Mouse (Mus musculus) cerebellum, postnatal 36 days (tissue): ENCODE measurements around the gene Hdhd5.
A peak's percentile ranks its signal among the peaks of the same experiment; 100 is the strongest.

Experiments used
- DNase-seq, 2 experiments: peaks; one replicate each; pipeline ENCODE4 v3.0.0; 2021 to 2022; ENCODE audit warnings: mixed read lengths in 2 of 2

The Hdhd5 gene

DNA sequence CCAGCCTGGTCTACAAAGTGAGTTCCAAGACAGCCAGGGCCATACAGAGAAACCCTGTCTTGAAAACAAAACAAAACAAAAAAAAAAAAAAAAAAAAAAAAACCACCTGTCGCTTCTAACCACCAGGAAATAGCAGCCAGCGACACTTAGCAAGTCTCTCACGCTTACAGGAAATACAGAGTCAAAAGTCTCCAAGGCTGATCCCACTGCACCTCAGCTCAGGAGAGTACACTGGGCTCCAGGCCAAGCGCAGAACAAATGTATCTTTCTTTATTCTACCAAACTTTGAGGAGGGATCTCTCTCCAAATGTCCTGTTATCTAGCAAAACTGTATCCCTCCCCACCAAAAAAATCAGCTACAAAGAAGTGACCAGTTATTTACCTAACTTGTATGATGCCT lies 2.0 kb downstream of the Hdhd5 start:
- DNase-seq: no peak

DNA sequence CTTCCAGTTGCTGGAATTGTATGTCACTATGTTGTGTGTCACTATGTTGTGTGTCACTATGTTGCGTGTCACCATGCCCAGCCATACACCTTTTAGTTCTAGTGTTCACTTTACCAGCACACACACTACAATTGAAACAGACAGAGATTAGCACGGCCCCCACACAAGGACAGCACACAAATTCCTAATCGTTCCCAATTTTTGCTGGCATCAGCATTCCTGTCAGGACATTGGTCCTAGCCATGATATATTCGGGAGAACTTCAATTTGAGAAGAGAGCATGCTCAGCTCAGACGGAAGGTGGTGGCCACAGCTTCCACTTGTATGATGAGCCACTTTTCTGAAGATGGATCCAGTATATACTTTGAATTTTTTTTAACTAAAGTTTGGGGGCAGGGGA lies 6.3 kb downstream of the Hdhd5 start:
- DNase-seq: no peak

DNA sequence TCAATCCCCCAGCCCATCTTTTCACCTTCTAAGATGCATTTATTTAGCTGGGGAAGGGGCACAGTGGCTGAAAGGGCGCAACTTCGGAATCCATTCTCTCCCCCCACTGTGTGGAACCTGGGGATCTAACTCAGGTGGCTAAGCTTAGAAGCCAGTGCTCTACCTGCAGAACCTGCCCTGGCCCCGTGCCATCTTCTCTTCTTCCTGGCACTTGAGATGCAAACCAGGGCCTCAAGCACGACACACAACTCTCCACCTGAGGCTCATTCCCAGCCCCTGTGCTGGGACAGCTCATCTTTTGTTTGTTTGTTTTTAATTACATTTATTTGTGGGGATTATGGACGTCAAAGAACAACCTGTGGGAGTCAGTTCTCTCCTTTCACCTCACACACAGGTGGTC lies 11.5 kb downstream of the Hdhd5 start:
- no peak for DNase-seq

DNA sequence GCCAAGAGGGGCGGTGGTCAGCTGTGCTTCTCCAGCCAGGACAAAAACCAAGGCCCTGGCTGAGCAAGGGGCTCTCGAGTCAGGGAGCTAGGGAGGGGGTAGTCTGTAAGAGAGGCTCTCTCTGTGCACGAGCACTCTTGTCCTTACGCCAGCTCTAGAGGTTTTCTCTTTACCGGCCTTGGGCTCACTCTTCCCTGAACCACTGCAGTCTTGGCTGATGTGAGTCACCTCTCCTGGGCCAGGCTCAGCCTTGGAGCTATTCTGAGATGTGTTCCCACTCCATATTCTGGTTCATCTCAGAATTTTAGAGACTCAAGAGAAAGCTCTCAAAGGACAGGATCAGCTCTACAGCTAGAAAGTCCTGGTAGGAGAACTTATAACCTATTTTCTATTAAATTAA lies 13.8 kb downstream of the Hdhd5 start:
- no peak for DNase-seq

DNA sequence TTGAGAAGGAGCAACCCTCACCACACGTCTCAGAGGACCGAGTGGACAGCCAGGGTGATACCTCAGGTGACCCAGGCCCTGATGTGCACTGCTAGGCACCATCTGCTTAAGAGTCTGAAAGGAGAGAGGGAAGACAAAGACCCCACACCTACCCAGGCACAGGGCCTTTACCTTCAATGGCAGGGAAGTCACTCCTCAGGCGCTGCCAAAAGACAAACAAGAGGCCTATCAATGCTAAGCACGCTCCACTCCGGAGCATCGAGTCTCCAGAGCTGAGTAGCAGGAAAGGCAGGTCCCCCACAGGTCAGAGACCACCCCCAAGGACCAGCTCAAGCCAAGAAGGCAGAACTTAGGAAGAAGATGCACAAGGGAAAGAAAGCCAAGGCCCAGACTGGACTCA lies 14.2 kb downstream of the Hdhd5 start:
- no peak for DNase-seq

DNA sequence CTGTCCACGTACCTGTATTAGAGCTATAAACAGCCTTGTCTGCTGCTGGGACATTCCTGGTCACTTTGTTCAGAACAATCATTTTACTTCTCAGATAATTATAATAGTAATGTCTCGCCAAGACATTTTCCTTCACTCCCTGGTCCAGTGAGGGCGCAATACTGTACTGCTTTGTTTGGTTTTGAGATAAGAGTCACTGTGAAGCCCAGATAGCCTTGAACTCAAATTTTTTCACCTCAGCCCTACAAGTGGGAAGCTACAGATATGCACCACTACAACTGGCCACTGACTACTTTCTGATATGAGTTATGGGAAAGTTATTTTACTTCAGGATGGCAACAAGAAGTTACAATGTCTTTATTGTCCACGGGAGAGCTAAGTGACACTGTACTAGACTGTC lies 14.7 kb downstream of the Hdhd5 start:
- no peak for DNase-seq

DNA sequence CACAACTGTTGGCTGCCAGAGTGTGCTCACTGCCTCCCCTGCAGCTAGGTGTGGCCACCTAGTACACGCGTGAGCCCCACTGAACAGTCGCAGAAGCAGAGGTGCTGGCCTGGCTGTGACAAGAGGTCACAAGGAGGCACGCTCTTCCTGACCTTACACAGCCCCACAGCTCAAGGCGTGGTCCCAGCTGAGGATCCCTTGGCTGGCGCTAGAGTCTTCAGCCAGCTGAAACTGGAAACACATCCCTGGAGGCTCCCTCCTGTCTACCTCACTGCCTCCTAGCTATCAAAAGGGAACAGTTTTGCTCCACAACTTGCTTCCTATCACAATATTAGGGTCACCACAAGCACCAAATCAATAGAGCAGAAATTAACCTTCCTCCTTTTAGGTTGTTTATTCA lies 19.9 kb downstream of the Hdhd5 start:
- no peak for DNase-seq

DNA sequence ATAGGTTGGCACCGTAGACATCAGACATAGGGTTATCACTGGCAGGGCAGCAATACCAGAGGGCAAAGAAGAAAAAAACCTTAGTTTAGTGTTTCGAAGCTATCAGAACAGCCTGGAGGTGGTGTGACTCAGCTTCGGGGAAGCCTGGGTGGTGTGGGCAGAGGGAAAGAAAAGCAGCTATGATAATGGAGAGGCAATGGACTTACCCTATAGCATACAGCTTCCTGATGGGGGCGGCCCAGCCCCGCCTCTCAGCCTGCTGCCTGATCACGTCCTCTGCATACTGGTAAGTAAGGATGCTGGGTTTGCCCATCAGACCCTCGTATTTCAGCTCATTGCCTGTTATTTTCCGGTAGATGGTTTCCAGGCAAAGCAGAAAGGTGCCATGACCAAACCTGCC lies 20.7 kb downstream of the Hdhd5 start:
- DNase-seq: no peak

DNA sequence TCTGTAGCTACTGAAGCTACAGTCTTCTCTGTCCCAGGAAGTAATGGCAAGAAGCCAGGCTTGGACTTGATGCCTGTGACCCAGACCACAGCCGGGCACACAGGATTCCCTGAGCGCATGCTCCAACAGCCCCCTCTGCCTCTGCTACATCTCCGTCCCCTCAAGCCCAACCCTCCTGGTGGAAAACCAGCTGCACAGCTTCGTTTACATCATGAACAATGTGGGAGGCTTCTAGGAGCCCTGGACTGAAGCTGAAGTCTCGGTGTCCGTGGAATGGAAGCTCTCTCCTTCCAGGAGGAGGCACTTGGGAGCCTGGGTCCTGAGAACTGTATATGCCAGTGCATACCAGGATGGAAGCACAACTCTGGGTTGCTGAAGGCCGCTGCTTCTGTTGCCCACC lies 21.1 kb downstream of the Hdhd5 start:
- no peak for DNase-seq

DNA sequence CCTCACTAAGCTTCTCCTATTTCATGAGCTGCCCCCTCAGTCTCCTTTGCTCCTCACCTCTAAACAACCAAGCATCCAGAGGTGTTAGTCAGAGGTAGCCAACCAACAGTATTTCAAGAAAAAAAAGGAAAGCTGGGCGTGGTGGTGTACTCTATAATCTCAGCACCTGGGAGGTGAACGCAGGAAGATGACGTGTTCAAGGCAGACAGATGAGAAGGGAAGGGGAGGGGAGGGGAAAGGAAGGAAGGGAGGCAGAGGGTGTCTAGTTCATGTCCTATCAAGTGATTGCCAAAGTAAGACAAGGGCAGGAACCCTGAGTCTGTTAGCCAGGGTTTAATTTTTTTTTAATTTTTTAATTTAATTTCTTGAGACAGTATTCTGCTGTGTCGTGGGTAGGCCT lies 22.5 kb downstream of the Hdhd5 start:
- DNase-seq: no peak

DNA sequence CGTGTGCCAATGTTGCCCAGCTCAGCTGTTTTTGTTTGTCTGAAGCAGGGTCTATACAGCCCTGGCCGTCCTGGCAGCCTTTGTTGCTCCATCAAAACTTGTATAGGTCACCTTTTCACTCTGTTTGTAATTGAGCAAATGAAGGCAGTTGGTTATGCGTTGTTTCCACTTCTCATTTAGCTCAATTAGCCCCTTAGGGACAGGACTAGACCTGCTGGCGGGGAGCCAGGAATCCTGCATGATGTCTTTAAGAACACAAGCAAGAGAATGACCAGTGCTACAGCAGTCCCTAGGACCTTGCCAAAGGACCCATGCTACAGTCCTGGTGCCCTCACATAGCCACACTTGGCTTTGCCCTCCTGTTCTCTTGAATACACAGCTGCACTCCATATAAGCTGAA lies 25.6 kb downstream of the Hdhd5 start:
- DNase-seq: no peak

DNA sequence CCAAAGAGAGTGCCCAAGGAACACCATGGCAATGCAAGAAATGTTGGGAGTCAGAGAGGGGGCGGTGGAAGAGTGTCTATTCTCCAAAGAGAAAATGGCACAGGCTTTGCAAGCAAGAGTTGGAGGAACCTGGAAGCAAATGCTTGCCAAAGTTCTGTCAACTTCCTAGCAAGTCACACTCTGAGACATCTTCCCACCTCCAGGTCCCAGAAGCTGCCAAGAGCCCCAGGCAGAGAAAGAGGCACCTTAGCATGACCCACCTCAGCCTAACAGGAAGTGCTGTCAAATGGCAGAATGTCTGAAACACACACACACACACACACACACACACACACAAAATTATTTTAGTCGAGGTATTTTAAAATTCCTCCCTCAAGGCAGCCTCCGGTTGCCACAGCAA lies 27.1 kb downstream of the Hdhd5 start:
- DNase-seq: no peak

DNA sequence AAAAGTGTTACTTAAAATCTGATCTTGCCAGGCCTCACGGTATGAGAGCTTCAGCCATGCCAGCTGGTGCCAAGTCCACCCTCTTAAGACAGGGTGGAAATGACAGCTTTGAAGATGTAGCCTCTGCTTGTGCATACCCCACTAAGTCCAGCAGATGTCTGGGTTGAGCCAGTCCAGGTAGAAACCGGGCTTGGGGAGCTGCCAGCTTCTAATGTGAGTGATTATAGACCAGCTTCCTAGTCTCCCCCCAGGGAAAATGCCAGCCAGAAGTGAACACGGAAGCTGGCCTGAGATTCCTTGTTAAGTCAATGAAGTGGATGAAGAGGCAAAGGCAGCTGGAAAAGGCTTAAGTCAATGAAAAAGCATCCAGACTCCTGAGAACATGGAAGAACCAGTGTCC lies 34.6 kb downstream of the Hdhd5 start:
- DNase-seq: no peak

DNA sequence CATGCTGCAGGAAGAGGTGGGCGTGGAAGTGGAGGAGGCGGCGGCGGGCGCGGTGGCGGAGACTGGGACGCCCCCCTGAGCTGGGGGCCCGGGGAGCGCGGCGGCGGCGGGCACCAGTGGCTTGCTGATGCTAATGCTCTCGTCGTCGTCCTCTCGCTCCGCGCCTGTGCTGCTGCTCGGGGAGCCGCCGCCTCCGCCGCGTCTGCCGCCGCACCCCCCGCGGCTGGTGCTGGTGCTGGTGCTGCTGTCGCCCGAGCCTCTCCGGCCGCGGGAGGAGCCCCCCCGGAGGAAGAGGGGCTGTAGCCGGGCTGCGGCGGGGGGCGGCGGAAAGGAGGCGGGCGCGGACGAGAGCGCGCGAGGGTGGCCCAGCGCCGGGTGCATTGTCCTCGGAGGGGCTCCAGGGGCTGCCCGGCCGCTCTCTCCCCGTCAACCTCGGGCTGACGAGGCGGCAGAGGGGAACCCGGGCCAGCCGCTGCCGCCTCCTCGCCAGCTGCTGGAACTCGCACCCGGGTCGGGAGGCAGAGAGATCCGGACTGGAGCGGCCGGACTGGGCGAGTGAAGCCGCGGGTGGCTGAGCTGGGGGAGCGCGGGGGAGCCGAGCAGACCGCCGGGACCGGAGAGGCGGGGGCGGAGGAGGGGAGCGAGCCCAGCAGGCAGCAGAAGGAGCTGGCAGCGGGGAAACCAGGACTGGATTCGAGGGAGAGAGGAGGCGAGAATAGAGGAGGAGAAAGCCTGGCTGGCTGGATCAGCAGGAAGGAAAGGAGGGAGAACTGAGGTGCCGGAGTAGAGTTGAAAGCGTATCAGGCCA lies 37.5 kb downstream of the Hdhd5 start, which contains the start of gene Tmem121b:
TSS of gene Tmem121b (minus strand) at position 434 of the 808 bp plus-strand sequence.
- DNase-seq: peak; percentile 61 to 79

DNA sequence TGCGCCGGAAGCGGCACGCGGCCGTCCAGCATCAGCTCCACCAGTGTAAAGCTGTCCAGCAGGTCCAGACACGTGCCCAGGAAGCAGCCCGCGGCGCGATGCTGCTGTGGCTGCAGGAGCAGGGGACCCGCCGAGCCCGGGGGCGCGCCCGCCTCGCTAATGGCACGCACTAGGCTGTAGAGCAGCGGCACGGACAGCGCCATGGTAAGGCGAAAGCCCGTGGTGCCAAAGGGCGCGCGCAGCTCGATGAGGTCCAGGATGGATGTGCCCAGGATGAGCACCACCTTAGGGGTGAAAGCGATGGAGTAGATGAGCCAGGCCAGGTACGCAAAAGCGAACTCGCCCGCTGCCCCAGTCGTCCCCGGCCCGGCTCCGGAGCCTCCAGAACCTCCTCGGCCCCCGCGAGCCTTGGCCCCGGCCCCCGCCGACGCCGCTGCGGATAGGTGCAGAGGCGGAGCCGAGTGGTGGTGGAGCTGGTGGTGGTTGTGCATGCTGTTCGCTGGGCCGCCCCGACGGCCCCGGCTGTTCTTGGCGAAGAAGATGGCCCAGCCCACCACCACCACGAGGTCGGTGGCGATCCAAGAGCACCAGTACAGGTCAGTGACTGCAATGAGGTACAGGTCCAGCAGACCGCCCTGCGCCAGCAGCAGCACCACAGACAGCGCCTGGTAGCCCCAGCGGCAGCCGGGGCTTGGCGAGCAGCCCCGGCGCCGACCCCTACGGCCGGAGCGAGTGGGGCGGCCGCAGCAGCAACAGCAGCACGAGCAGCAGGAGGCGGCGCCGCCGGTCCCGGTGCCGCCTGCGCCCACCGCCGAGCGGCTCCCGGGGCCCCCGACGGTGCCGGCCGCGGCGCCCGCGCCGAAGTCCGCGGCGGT lies 38.4 kb downstream of the Hdhd5 start:
- DNase-seq: peak in 1 of 2 experiments; percentile 24

DNA sequence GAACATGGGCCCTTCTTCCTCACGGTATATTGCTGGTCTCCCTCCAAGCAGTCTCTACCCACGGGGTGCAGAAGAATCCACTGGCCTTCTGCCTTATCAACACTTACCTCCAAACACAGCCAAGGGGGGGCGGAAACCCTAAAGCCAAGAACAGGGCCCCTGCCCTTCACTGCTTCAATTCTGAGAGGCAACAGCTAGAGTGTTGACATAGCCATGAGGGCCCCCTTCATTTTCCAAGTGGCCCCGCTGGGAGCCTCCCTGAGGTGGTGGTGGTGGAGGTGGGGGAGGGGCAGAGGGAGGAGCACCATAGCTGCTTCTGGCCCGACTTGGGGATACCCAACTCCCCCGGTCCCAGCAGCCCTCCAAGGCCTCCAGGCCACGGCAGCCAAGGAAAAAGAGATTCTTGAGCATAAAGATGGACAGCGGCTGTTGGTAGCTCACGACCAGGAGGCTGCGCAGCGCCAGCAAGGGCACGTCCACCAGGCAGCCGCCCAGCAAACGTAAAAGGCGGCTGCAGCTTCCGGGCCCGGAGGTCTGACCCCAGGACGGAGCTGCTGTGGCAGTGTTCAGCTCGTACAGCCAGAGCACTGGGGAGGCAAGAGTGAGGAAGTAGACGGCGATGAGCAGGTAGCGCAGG lies 39.1 kb downstream of the Hdhd5 start:
- DNase-seq: no peak

DNA sequence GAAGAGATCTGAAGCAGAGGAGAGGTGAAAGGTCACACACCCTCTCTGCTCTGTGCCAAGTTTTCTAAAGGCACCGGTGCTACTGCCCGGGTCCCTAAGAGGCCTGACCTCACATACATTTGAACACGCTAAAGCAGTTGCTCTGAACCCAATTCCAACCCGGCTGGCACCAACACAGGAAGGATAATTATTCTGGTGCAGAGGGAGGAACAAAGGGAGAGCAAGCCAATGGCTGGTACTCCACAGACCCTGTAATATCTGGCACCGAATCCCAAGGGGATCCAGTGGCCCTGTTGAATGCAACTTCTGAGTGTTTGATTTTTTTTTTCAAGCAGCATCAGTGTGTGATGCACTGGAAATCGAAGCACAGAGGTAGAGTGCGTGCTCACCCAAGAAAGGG lies 40.1 kb downstream of the Hdhd5 start:
- DNase-seq: no peak

DNA sequence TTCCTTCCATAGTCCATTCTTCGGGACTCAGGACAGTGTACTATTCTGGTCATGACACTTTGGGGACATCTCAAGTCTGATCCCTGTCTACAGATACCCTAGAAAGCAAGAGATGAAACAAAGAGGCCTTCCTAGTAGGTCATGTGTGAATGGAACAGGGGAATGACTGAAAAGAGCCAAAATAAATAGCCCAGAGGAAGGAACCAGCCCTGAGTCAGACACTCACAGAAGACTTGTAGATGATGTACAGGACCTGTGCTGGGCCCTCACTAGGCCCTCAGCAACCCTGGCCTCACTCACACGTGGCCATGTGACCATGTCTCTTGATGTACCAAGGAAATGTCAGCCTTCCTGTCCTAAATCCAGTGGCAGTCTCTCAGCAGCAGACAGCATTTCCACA lies 41.7 kb downstream of the Hdhd5 start:
- no peak for DNase-seq

DNA sequence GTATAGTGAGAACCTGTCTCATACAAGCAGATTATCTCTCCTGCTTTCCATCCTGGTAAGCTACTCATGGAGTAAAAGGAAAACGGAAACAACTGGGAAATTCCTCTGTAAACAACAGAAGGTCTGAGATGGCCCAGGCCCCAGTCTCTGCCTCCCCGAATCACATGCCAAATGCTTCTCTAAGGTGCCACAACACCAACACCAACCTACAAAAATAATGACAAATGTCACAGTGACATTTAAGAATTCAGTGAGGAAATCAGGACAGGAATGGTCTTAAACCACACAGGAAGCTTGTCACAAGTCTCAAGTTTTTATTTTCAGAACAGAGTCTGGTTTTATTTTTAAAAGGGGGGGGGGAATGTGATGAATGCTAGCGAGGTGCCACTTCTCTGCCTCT lies 42.5 kb downstream of the Hdhd5 start:
- no peak for DNase-seq

DNA sequence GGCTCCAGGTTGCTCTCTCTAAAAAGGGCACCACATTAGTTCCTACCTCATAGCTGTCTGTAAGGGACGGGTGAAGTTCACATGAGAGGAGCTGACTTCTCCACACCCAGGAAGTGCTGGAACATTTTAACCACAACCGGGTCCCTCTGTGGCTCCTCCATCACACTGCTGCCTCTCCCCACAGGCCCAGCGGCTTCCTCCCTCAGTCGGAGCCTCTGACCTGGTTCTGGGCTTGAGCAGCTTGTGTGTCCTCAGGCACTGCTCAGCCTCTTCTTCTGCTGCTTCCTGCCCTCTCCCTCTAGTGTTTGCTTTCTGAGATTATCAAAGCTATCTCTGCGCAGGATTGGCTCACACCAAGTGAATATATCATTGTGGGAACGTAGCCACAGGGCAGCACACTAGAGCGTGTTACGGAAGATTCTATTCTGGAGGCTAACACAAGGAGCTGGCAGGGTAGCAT lies 45.0 kb downstream of the Hdhd5 start:
- DNase-seq: peak in 1 of 2 experiments; percentile 19

DNA sequence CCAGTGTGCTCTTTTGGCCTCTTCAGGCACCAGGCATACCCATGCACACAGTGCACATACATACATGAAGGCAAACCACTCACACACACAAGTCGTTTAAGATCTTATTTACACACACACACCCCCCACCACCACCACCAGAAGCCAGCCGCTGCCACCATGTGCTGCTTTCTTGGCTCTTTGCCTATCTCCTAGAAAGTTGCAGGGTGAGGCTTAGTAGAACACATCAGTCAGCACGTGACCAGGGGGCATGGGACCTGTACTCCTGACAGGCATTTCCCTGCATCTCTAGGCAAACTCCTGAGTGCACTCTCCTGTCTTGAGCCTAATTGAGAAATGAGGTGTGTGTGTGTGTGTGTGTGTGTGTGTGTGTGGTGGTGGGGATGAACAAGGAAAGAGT lies 46.1 kb downstream of the Hdhd5 start:
- no peak for DNase-seq

DNA sequence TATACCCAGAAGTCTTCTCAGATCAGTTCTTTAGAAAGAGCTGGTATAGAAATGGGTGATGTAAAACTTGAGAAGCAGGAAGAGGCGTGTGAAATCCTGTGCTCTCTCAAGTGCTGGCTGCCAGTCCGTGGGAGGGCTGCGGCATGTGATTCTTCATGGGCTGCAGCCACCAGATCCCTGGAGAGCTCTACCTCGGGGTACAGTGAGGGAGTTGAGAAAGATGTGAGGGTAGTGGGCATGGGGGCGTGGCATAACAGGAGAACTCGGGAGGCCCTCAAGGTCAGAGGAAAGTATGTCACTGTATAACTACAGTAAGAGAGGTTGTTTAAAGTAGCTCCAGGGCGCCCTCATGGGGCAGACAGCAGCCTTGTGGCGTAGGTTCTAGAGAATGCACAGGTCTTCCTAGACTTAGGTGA lies 47.9 kb downstream of the Hdhd5 start:
- DNase-seq: peak in 1 of 2 experiments; percentile 27

DNA sequence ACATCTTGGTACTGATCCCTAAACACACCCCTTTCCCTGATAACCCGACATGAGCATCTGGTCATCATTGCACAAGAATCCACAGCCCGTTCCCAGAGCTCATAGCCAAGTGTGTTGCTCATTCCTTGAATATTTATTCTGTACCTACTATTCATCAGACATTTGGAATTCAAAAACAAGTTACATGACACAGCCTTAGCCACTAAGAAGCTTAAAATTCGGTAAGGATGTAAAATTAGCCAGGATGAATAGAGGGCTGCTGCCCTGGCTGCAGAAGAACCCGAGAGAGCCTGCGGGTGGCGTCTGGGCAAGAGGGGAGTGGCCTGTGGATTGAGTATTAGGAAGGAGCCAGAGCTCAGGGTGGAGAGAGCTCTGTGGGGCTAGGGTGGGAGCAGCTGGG lies 48.4 kb downstream of the Hdhd5 start:
- no peak for DNase-seq

DNA sequence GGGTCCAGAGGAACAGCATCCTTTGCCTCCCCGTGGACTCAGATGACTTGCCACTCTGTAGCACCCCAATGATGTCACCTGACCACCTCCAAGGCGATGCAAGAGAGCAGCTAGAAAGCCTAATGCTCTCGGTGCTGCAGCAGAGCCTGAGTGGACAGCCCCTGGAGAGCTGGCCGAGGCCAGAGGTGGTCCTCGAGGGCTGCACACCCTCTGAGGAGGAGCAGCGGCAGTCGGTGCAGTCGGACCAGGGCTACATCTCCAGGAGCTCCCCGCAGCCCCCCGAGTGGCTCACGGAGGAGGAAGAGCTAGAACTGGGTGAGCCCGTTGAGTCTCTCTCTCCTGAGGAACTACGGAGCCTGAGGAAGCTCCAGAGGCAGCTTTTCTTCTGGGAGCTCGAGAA lies 49.1 kb downstream of the Hdhd5 start:
- DNase-seq: no peak
